Mouse (Mus musculus) CH12.LX (cell line): ENCODE data around the gene Dhx57. TPM values are rescaled to one million over a fixed set of nuclear protein-coding genes. Genes with fewer than 3 reads are reported as not detected.
"Not testable (repeated sequence)": the region's sequence is repeated elsewhere in the genome, so short reads cannot be mapped to it uniquely, and the experiment has no call there.

Experiments
- DNase-seq: peaks from one replicate; pipeline ENCODE4 v3.0.0-alpha.2; 2013; ENCODE audit errors: extremely low read depth
- H3K27ac ChIP-seq: 2 replicates; pipeline ENCODE4 v1.5.1; 2012; ENCODE audit warnings: low read depth, mild to moderate bottlenecking, control low read depth, moderate library complexity; ENCODE audit not compliant: insufficient read depth
- H3K27me3 ChIP-seq: replicated peaks from 2 replicates; pipeline ENCODE3; 2012; ENCODE audit warnings: inconsistent platforms
- H3K36me3 ChIP-seq, 2 experiments: replicated peaks in 1 of 2; 2 replicates each; pipeline versions ENCODE3 to v1.6.1; 2012; ENCODE audit warnings: inconsistent platforms in 1 of 2, low read length in 1 of 2, mild to moderate bottlenecking in 1 of 2, mixed read lengths in 1 of 2, moderate library complexity in 1 of 2; ENCODE audit not compliant: control insufficient read depth in 1 of 2, insufficient read depth in 1 of 2
- H3K4me1 ChIP-seq, 2 experiments: 2 replicates each; pipeline ENCODE4 v1.6.1; 2012; ENCODE audit warnings: inconsistent platforms in 1 of 2, moderate library complexity in 1 of 2; ENCODE audit not compliant: insufficient read depth in 2 of 2, control insufficient read depth in 1 of 2
- H3K4me2 ChIP-seq: 2 replicates; pipeline ENCODE4 v1.6.1; 2012; ENCODE audit warnings: low read depth, mild to moderate bottlenecking, control low read depth; ENCODE audit not compliant: poor library complexity, insufficient read depth, severe bottlenecking
- H3K4me3 ChIP-seq, 3 experiments: fragments of 150-350 bp in 1 of 3; sonication (generic) in 1 of 3; replicated peaks in 1 of 3; 2 replicates each; pipeline versions ENCODE3 to v1.5.1; 2011 to 2012; ENCODE audit warnings: low read depth in 2 of 3, low read length in 2 of 3, mild to moderate bottlenecking in 2 of 3, moderate library complexity in 2 of 3, control low read depth in 1 of 3, improper control_type of control experiment in 1 of 3, inconsistent platforms in 1 of 3, mixed read lengths in 1 of 3; ENCODE audit not compliant: poor library complexity in 1 of 3
- H3K79me2 ChIP-seq: replicated peaks from 2 replicates; pipeline ENCODE4 v1.6.1; 2012; ENCODE audit warnings: mild to moderate bottlenecking, moderate library complexity; ENCODE audit not compliant: control insufficient read depth, poor library complexity, insufficient read depth, severe bottlenecking; ENCODE audit errors: extremely low read depth
- H3K9ac ChIP-seq: 2 replicates; pipeline ENCODE4 v1.6.1; 2012; ENCODE audit warnings: low read depth, mild to moderate bottlenecking, control low read depth, moderate library complexity; ENCODE audit not compliant: insufficient read depth
- H3K9me3 ChIP-seq: replicated peaks from 2 replicates; pipeline ENCODE3; 2012; ENCODE audit warnings: low read length, inconsistent platforms, mixed read lengths
- BHLHE40 ChIP-seq: IDR thresholded peaks from 2 replicates; pipeline ENCODE4 v1.6.1; 2011; ENCODE audit warnings: mild to moderate bottlenecking, low read depth, low read length, improper control_type of control experiment
- CHD1 ChIP-seq: IDR thresholded peaks from 2 replicates; pipeline ENCODE4 v1.6.1; 2012; ENCODE audit warnings: low read depth, low read length, improper control_type of control experiment, inconsistent platforms
- CHD2 ChIP-seq: IDR thresholded peaks from 2 replicates; pipeline ENCODE4 v1.6.1; 2011; ENCODE audit warnings: low read length, improper control_type of control experiment
- E2F4 ChIP-seq: IDR thresholded peaks from 2 replicates; pipeline ENCODE4 v1.6.1; 2011; ENCODE audit warnings: low read depth, low read length, improper control_type of control experiment; ENCODE audit not compliant: insufficient replicate concordance
- ETS1 ChIP-seq: conservative IDR thresholded peaks from 2 replicates; pipeline ENCODE4 v1.6.1; 2012; ENCODE audit warnings: low read depth, mild to moderate bottlenecking, inconsistent platforms, low read length, improper control_type of control experiment, moderate library complexity
- JUND ChIP-seq: conservative IDR thresholded peaks from 2 replicates; pipeline ENCODE4 v1.6.1; 2011; ENCODE audit warnings: low read depth, low read length, improper control_type of control experiment
- MAX ChIP-seq: IDR thresholded peaks from 2 replicates; pipeline ENCODE4 v1.6.1; 2011; ENCODE audit warnings: low read length, improper control_type of control experiment
- POLR2A ChIP-seq: IDR thresholded peaks from 2 replicates; pipeline ENCODE4 v1.6.1; 2011; ENCODE audit warnings: low read depth, mild to moderate bottlenecking, improper control_type of control experiment, low read length
- RAD21 ChIP-seq: IDR thresholded peaks from 2 replicates; pipeline ENCODE4 v1.6.1; 2011; ENCODE audit warnings: low read depth, mild to moderate bottlenecking, low read length, improper control_type of control experiment, moderate library complexity
- RCOR1 ChIP-seq: conservative IDR thresholded peaks from 2 replicates; pipeline ENCODE4 v1.6.1; 2012; ENCODE audit warnings: low read depth, mild to moderate bottlenecking, inconsistent platforms, low read length, improper control_type of control experiment
- SIN3A ChIP-seq: IDR thresholded peaks from 2 replicates; pipeline ENCODE4 v1.6.1; 2012; ENCODE audit warnings: low read length, improper control_type of control experiment, inconsistent platforms
- TCF12 ChIP-seq: IDR thresholded peaks from 2 replicates; pipeline ENCODE4 v1.6.1; 2014; ENCODE audit warnings: low read depth, mild to moderate bottlenecking, inconsistent platforms, low read length, improper control_type of control experiment
- USF1 ChIP-seq: IDR thresholded peaks from 2 replicates; pipeline ENCODE4 v1.6.1; 2014; ENCODE audit warnings: low read depth, mild to moderate bottlenecking, inconsistent platforms, low read length, improper control_type of control experiment
- USF2 ChIP-seq: conservative IDR thresholded peaks from 2 replicates; pipeline ENCODE4 v1.6.1; 2011; ENCODE audit warnings: low read depth, low read length, improper control_type of control experiment
- ZNF384 ChIP-seq: IDR thresholded peaks from 2 replicates; pipeline ENCODE4 v1.6.1; 2012; ENCODE audit warnings: low read depth, low read length, improper control_type of control experiment, inconsistent platforms
- dilution Hi-C: fragments of 300-500 bp; cut with MboI; formaldehyde crosslinking; loops from 2 replicates; pipeline ENCODE4 v1.14.3; 2020; ENCODE audit warnings: low sequenced_read_pairs; ENCODE audit not compliant: extremely low pct_unique_long_range_greater_than_20kb, extremely low pct_ligation_motif_present
- in situ Hi-C: fragments of 300-500 bp; cut with MboI; formaldehyde crosslinking; loops from 3 replicates; pipeline ENCODE4 v1.14.3; 2019; ENCODE audit warnings: low sequenced_read_pairs, low pct_ligation_motif_present, low pct_unique_long_range_greater_than_20kb, mixed read lengths
- polyA plus RNA-seq: library from polyadenylated mRNA; unstranded; fragments of >175 nt; gene quantifications from 2 replicates; pipeline ENCODE4 v1.2.1, GENCODE M21; 2012; ENCODE audit warnings: low read depth; ENCODE audit not compliant: insufficient read length
- total RNA-seq, 2 experiments: library from RNA; depleted of rRNA; stranded (reverse); fragments of 300-350 nt in 1 of 2; fragments of >200 nt in 1 of 2; gene quantifications; 2 replicates each; pipeline ENCODE4 v1.2.3; 2012 to 2014

Dhx57 gene
- total and polyA plus RNA-seq, 3 experiments: 20.3 to 22.4 (median 21.7) TPM

GRCm38 (mm10) chr17:80278255-80278654, 12.0 kb downstream of the Dhx57 start:
- Histone ChIP-seq H3K27me3 (no peaks in the 10 kb centered on the region), H3K27ac (no peak overlapping the region), H3K9ac (no peak overlapping the region), H3K9me3 (no peaks in the 10 kb centered on the region), H3K4me1 (peaks cover 0 to 8% of the 10 kb centered on the region in 2 experiments; a peak in 1 of 4 replicates), H3K4me2 (no peak overlapping the region), H3K79me2 (peaks cover 13% of the 10 kb centered on the region; the same call in 1 of the 2 replicates), H3K36me3 (peaks cover 60 to 85% of the 10 kb centered on the region in 2 experiments), H3K4me3 (no peak overlapping the region)
- dilution Hi-C loops: no loop called here
- DNase-seq: no peak
- in situ Hi-C loops: loop anchor here (25.0 kb wide), 1 partner anchor 284 kb away; no protein-coding TSS in a partner anchor
- TF ChIP-seq CHD2 (no peak), RAD21 (no peak), USF2 (no peak), E2F4 (no peak), ETS1 (no peak), BHLHE40 (no peak), POLR2A (no peak)
- TF ChIP-seq, all 38 proteins: peak for 0

GRCm38 (mm10) chr17:80270622-80271021, 19.7 kb downstream of the Dhx57 start:
- H3K9ac ChIP-seq, H3K4me3 ChIP-seq, H3K4me1 ChIP-seq, DNase-seq, H3K9me3 ChIP-seq, in situ Hi-C loops, H3K27me3 ChIP-seq, H3K27ac ChIP-seq, H3K4me2 ChIP-seq, dilution Hi-C loops, H3K79me2 ChIP-seq: not testable (repeated sequence)
- peaks cover 66 to 90% of the 10 kb centered on the region in 2 experiments for H3K36me3 ChIP-seq

GRCm38 (mm10) chr17:80268151-80268550, 22.1 kb downstream of the Dhx57 start:
- TF ChIP-seq USF2 (no peak), SIN3A (no peak), USF1 (no peak), CHD1 (no peak), JUND (no peak), RCOR1 (no peak), BHLHE40 (no peak), MAX (no peak), ZNF384 (no peak), RAD21 (no peak), TCF12 (no peak)

More at GRCm38 (mm10) chr17:80268151-80268550, 22.1 kb downstream of the Dhx57 start:
- H3K4me1 ChIP-seq: no peaks in the 10 kb centered on the region
- peaks cover 74 to 90% of the 10 kb centered on the region in 2 experiments for H3K36me3 ChIP-seq
- no peaks in the 10 kb centered on the region for H3K9me3 ChIP-seq
- no peaks in the 10 kb centered on the region for H3K27me3 ChIP-seq
- dilution Hi-C loops: no loop called here
- H3K4me2 ChIP-seq: no peak overlapping the region
- in situ Hi-C loops: no loop called here
- H3K4me3 ChIP-seq: no peak overlapping the region
- no peak for DNase-seq
- H3K79me2 ChIP-seq: no peaks in the 10 kb centered on the region
- H3K9ac ChIP-seq: no peak overlapping the region
- H3K27ac ChIP-seq: no peak overlapping the region
